Mouse (Mus musculus): ENCODE measurements at regions not wholly inside any gene's neighbourhood (a gene's known extent, or its start where the extent isn't known, plus 50 kb on each side); places are given as distances from the start of the nearest gene placed in this dataset.
"Not testable (repeated sequence)": the region's sequence is repeated elsewhere in the genome, so short reads cannot be mapped to it uniquely, and the experiment has no call there.

GRCm38 (mm10) chr15:62283661-62284429 is 1361.0 kb upstream of the A1bg start:
- no peak for DNase-seq (ENCODE audit: low spot score)

- no peak for DNase-seq (ENCODE audit: low spot score)
These were observed 1359.8 kb upstream of the A1bg start for GRCm38 (mm10) chr15:62282646-62283045.

DNA sequence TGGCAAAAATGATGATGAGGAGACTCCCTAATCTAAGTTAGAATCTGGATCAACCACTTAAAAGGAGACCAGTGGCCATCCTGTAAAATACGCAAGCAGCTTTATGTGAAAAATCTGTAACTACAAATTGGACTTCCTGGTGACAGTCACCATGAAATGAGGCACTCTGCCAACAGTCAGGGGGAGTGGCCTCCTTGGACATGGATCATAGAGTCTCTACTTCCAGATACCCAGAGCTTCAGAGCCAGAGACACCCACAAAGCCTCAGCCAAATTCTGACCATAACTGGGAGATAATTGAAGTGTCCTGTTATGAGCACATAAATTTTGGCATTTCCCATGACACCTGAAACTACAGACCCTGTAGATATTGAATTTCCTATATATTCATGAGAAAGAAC is 1359.3 kb upstream of the A1bg start:
- no peak for DNase-seq (ENCODE audit: low spot score)

GRCm38 (mm10) chr15:62279526-62279925 is 1356.7 kb upstream of the A1bg start:
- DNase-seq (ENCODE audit: low spot score) = no peak

DNA sequence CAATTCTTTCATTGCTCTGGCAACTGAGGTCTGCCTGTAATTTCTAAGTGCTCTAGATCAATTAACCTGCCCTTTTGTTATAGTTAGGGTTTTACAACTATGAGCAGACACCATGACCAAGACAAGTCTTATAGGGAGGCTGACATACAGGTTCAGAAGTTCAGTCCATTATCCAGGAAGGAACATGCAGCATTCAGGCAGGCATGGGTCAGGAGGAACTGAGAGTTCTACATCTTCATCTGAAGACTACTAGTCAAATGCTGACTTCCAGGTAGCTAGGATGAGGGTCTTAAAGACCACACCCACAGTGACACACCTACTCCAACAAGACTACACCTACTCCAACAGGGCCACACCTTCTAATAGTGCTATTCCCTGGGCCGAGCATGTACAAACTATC is 1352.0 kb upstream of the A1bg start:
- no peak for DNase-seq (ENCODE audit: low spot score)

DNA sequence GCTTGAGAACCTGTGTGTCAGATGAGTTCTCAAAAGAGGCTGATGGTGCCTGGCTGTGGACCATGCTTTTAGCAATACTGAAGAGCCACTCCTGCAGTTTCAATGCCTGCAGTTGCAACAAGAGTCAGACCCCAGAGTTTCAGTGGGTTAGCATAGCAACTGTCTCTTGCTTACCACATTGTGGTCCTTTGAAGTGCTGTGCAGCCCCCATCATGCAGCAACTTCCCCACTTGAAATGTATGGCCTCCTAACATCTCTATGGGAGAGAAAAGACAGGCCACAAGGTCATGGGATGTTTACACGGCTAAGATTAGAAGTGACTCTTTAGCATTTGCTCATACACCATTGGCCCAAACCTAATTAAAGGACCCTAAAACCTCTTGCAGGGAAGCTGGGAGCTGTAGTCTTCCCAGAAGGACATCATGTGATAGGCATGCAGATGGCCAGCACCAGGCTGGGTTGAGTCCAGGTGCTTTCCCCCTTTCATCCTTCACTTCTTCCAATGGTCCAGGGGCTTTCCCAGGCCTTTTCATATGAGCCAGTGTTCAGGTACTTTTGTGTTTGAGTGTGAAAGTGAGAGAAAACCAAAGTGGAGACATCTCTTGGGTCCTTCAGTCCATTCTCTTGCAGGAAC is 1351.2 kb upstream of the A1bg start:
- DNase-seq (ENCODE audit: low spot score) = no peak

GRCm38 (mm10) chr15:62272755-62273154 is 1349.9 kb upstream of the A1bg start:
- no peak for DNase-seq (ENCODE audit: low spot score)

GRCm38 (mm10) chr15:62271428-62271827 is 1348.6 kb upstream of the A1bg start:
- DNase-seq (ENCODE audit: low spot score) = no peak

GRCm38 (mm10) chr15:62268189-62268588 is 1345.4 kb upstream of the A1bg start:
- no peak for DNase-seq (ENCODE audit: low spot score)

DNA sequence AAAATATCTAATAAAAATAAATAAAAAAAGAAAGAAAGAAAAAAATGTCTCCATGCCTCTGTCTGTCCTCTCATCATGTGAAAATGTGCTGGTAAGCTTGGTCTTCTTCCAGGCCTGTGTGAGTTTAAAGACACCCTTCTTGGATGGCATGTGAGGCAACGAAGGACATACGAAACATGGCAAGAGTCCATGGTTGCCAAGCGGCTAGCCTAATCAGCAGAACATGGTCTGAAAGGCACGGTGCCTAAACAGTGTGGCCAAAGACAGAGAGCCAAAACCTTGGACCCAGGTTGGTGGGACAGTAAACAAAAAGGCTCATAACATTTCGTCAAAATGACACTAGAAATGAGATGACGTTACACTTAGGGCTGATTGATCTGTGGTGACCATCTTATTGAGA is 1344.7 kb upstream of the A1bg start:
- no peak for DNase-seq (ENCODE audit: low spot score)

- no peak for DNase-seq (ENCODE audit: low spot score)
These were observed 1343.2 kb upstream of the A1bg start for GRCm38 (mm10) chr15:62266025-62266424.

DNA sequence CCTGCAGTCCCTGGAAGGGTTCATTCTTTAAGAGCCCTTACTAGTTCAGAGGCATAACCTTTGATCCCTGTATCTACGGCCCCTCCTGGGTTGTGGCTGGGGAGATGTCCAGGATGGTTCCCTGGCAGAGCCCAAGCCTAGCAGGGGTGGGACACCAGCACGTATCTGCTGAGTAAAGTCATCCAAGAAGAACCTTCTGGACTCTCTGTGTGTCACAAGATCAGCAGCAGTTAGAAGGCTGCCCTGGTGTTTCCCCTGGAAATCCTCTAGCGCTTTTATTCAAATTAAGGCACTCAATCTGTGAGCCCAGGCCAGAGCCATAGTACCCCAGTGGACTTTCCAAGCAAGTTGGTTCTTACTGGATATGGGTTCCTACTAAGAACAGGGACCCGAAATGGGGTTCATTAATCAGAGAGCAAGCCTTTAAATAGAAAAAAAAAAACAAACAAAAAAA is 1342.7 kb upstream of the A1bg start:
- no peak for DNase-seq (ENCODE audit: low spot score)

GRCm38 (mm10) chr15:62264966-62265365 is 1342.2 kb upstream of the A1bg start:
- no peak for DNase-seq (ENCODE audit: low spot score)

DNA sequence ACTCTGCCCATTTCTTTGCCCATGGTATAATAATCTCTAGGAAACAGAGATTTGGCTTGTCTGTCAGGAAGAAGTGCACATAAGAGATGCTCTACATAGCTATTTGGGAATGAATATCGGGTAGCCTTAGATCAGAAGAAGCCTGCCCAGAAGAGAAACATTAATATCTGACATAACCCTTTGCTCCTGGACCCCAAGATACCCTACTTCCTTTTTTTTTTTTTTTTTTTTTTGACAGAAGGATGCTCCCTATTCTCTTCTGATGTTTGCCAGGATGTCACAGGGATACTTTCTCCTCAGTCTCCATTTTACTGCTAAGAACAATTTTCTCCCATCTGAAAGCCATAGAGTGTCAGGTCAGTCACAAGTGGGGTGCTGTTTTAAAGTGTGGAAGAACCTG is 1341.4 kb upstream of the A1bg start:
- DNase-seq (ENCODE audit: low spot score) = no peak

GRCm38 (mm10) chr15:62262487-62262886 is 1339.7 kb upstream of the A1bg start:
- DNase-seq (ENCODE audit: low spot score) = no peak

DNA sequence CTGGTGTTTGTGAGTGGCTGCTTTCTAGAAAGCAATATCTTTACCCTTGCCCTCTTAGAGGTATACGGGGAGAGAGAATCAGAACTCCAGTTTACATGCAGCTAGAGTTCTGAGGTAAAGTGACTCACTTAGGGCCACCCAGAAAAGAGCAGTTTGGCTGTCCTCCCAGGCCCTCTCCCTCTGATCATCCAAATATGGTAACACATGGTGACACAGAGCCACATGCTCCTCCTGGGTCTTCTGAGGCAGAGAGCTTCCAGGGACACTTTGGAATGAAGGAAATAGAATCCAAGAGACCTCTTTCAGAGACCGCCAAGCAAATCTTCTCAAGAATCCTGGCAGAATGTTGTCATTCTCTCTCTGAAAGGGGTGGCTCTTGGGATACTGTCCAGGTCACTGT is 1338.7 kb upstream of the A1bg start:
- DNase-seq (ENCODE audit: low spot score) = no peak

GRCm38 (mm10) chr15:62258611-62259010 is 1335.8 kb upstream of the A1bg start:
- DNase-seq (ENCODE audit: low spot score) = no peak

DNA sequence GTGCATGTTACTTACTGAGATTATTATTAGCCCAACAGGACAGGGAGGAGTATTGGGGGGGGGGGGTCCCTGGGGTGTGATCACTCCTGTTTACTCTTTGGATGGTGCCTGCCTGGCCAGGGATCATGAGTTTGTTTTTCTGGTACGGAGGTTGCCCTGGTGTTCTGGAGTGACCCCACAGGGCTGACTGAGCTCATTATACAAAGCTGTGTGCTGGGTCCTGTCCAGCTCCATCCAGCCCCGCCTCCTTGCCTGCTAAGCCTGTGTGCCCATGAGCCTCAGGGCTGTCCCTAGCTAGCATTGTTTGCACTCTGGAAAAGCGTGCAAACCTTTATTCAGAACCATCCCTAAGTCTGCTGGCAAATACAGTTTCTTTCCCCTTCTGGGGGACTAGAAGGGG is 1335.1 kb upstream of the A1bg start:
- DNase-seq (ENCODE audit: low spot score) = peak; percentile 58

- DNase-seq (ENCODE audit: low spot score) = no peak
These were observed 1334.4 kb upstream of the A1bg start for GRCm38 (mm10) chr15:62257110-62257667.

- DNase-seq (ENCODE audit: low spot score) = no peak
These were observed 1332.8 kb upstream of the A1bg start for GRCm38 (mm10) chr15:62255571-62255970.

DNA sequence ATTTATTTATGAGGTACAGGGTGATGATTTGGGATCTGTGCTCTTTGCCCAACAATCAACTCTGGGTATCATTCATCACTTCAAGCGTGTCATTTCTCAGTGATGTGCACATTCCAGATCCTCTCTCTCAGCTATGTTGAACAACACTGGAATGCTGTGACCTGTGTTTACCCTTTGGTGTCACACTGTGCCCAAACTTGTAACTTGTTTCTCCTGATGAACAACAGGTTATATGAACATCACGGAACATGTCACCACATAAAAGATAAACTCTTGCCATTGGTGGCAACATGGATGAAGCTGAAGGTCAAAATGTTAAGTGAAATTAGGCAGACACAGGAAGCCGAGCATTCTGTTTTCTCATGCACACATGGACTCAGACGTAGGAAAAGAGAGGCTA is 1330.9 kb upstream of the A1bg start:
- DNase-seq (ENCODE audit: low spot score) = no peak

GRCm38 (mm10) chr15:62252078-62252833 is 1329.4 kb upstream of the A1bg start:
- DNase-seq (ENCODE audit: low spot score) = not testable (repeated sequence)

DNA sequence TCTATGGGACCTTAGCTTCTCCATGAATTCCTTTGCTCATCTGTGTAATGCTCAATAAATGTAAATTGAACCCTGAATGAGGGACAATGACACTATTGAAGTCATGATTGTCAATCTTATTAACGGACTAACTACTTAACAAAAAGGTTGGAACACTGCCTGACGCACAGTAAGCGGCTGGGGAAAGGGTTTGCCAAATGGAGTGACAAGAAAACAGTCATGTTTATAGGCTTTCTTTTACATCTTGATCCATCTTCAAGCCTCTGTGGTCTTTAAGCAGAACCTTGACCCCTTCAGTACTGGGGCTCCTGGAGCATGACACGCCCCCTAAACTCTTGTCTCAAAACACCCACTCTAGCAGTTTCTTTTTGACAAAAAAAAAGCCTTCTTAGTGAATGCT is 1326.6 kb upstream of the A1bg start:
- DNase-seq (ENCODE audit: low spot score) = no peak

All from retina, embryonic 14.5 days (tissue).